8 mouse cellular contexts compared by ENCODE assay signal in the genomic region with DNA sequence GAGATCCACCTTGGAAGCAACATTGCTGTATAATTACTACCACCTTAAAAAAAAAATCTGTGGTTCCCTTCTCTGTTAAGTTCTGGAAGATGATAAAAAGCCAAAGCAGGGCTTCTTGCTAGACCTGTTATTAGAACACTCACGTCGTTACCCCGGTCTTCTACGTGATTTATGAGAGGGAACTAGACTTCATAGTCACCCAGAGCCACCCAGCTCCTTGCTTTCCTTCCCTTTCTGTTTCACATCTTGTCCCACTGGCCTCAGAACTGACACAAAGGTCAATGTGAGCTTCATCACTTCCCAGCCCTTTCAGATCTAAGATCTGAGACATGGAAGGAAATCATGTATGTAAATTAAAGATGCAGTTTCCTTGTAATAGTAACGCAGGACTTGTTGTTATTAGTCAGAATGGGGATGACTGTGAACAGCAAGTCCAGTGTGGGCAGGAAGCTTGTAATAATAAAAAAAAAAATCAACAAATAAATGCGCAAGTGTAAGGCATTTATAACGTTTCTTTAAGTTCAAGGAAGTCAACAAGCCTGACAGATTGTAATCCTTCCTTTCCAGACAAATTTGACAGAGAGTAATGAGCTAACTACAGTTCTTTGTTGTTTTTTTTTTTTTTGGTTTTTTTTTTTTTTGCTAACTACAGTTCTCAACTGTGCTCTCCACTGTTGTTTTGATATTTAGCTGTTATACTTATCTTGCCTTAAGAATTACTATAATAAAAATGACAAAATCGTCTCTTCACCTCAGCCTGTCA. TPM values are rescaled to one million over a fixed set of nuclear protein-coding genes. Genes with fewer than 3 reads are reported as not detected.
DNase-seq lines count a peak whose midpoint lies in the region; ATAC-seq and TF ChIP-seq lines count a peak whose summit lies in the region.

No protein-coding gene starts in this region.

- no peak for DNase-seq in heart, adult 8-10 months (ENCODE audit: low spot score)
- DNase-seq in MN1 (ENCODE audit: low spot score): peak; percentile 10
- DNase-seq in frontal cortex, adult 2 months (ENCODE audit: extremely low spot score in 1 of 2, low spot score in 1 of 2): no peak
- DNase-seq in left cerebral cortex, adult 2 months (ENCODE audit: extremely low spot score in 1 of 2, low spot score in 2 of 2): no peak

- H3K27ac ChIP-seq in heart, embryonic 15.5 days: no peak overlapping the region
- H3K27ac ChIP-seq in hindbrain, embryonic 15.5 days (replicated peaks): no peak overlapping the region
- no peak overlapping the region for H3K27ac ChIP-seq in midbrain, embryonic 15.5 days
- no peak overlapping the region for H3K27ac ChIP-seq in left cerebral cortex, adult 2 months

- no peaks in the 10 kb centered on the region for H3K27me3 ChIP-seq in heart, embryonic 15.5 days
- H3K27me3 ChIP-seq in hindbrain, embryonic 15.5 days: 0 out of 2 replicates have a peak, but pooled peaks cover 2% of the 10 kb centered on the region
- 0 out of 2 replicates have a peak, but pooled peaks cover 2% of the 10 kb centered on the region for H3K27me3 ChIP-seq in midbrain, embryonic 15.5 days (replicated peaks)

- intact Hi-C loops in left cerebral cortex, adult 2 months (cut with DNase I): no loop called here

- no peak for TF ChIP-seq CTCF in left cerebral cortex, adult 2 months (IDR thresholded peaks at IDR 0.05)

- no peak overlapping the region for H3K9ac ChIP-seq in heart, embryonic 15.5 days
- no peak overlapping the region; the same call in 1 of the 2 replicates for H3K9ac ChIP-seq in hindbrain, embryonic 15.5 days
- no peak overlapping the region for H3K9ac ChIP-seq in midbrain, embryonic 15.5 days

- no peaks in the 10 kb centered on the region for H3K9me3 ChIP-seq in heart, embryonic 15.5 days (replicated peaks)
- no peaks in the 10 kb centered on the region for H3K9me3 ChIP-seq in hindbrain, embryonic 15.5 days
- no peaks in the 10 kb centered on the region for H3K9me3 ChIP-seq in midbrain, embryonic 15.5 days

- peaks cover 12% of the 10 kb centered on the region for H3K4me1 ChIP-seq in heart, embryonic 15.5 days (replicated peaks)
- H3K4me1 ChIP-seq in hindbrain, embryonic 15.5 days (replicated peaks): peaks cover 9% of the 10 kb centered on the region
- peaks cover 14% of the 10 kb centered on the region for H3K4me1 ChIP-seq in midbrain, embryonic 15.5 days

- H3K36me3 ChIP-seq in heart, embryonic 15.5 days: peaks cover 11% of the 10 kb centered on the region
- peaks cover 9% of the 10 kb centered on the region for H3K36me3 ChIP-seq in hindbrain, embryonic 15.5 days
- H3K36me3 ChIP-seq in midbrain, embryonic 15.5 days (replicated peaks): peaks cover 8% of the 10 kb centered on the region

- no peak overlapping the region for H3K4me3 ChIP-seq in heart, embryonic 15.5 days
- H3K4me3 ChIP-seq in hindbrain, embryonic 15.5 days: 0 out of 2 replicates have a peak overlapping the region, but pooled peaks have one; percentile 0
- no peak overlapping the region for H3K4me3 ChIP-seq in midbrain, embryonic 15.5 days
- H3K4me3 ChIP-seq in left cerebral cortex, adult 2 months: no peak overlapping the region

- H3K4me2 ChIP-seq in heart, embryonic 15.5 days: peak overlapping the region; percentile 77
- H3K4me2 ChIP-seq in hindbrain, embryonic 15.5 days: peak overlapping the region; percentile 76
- peak overlapping the region; percentile 70; the same call in 1 of the 2 replicates for H3K4me2 ChIP-seq in midbrain, embryonic 15.5 days

- ATAC-seq in heart, embryonic 15.5 days (replicated peaks; ENCODE audit: insufficient number of reproducible peaks, insufficient read depth, low FRiP score, low read depth): no peak
- no peak for ATAC-seq in hindbrain, embryonic 15.5 days (ENCODE audit: low FRiP score, low read depth)
- no peak for ATAC-seq in midbrain, embryonic 15.5 days (replicated peaks)
- no peak for ATAC-seq in cerebellum, adult (ENCODE audit: insufficient number of reproducible peaks, low FRiP score, low TSS enrichment)

- 48% methylated on average over 8 of the region's 8 CpGs for WGBS in heart, embryonic 15.5 days
- WGBS in hindbrain, embryonic 15.5 days: 66% methylated on average over 8 of the region's 8 CpGs
- WGBS in midbrain, embryonic 15.5 days: 73% methylated on average over 8 of the region's 8 CpGs

RNA-seq across cellular contexts. Expression of a gene that starts 1.2 kb away (rescaled TPM):
- polyA plus RNA-seq in heart, embryonic 15.5 days (2015; fragmentation: Nextera tagmentation; extraction: Ambion mirVana): 28.0 and 33.4 TPM in 2 replicates
- total RNA-seq in heart, adult 8-10 months (2022): 10 to 100 TPM; 25.0 to 28.1 (median 27.3) TPM
- 37.0 and 37.1 TPM in 2 replicates for polyA plus RNA-seq in hindbrain, embryonic 15.5 days (2015; fragmentation: Nextera tagmentation; extraction: Ambion mirVana)
- polyA plus RNA-seq in midbrain, embryonic 15.5 days (2015; fragmentation: Nextera tagmentation; extraction: Ambion mirVana): 36.2 and 37.0 TPM in 2 replicates
- 24.7 and 27.8 TPM in 2 replicates for polyA plus RNA-seq in frontal cortex, adult 2 months (2012; rRNA removed)
- total RNA-seq in left cerebral cortex, adult 2 months (2021): 10 to 100 TPM; 23.2 to 28.3 TPM

RNA-seq across cellular contexts. Expression of a gene that starts 29.5 kb away (rescaled TPM):
- polyA plus RNA-seq in heart, embryonic 15.5 days (2015; fragmentation: Nextera tagmentation; extraction: Ambion mirVana): 14.2 and 15.1 TPM in 2 replicates
- total RNA-seq in heart, adult 8-10 months (2022): 10 to 100 TPM; 22.9 to 28.9 (median 25.0) TPM
- polyA plus RNA-seq in hindbrain, embryonic 15.5 days (2015; fragmentation: Nextera tagmentation; extraction: Ambion mirVana): 10.5 and 14.4 TPM in 2 replicates
- 12.6 and 13.8 TPM in 2 replicates for polyA plus RNA-seq in midbrain, embryonic 15.5 days (2015; fragmentation: Nextera tagmentation; extraction: Ambion mirVana)
- polyA plus RNA-seq in frontal cortex, adult 2 months (2012; rRNA removed): 20.9 and 23.2 TPM in 2 replicates
- 10 to 100 TPM; 33.4 to 34.0 TPM for total RNA-seq in left cerebral cortex, adult 2 months (2021)
